Mouse (Mus musculus) cerebellum, adult 2 months (tissue): ENCODE measurements at regions not wholly inside any gene's neighbourhood (a gene's known extent, or its start where the extent isn't known, plus 50 kb on each side); places are given as distances from the start of the nearest gene placed in this dataset.

Source experiments
- CTCF ChIP-seq: fragments of 200-500 bp; IDR thresholded peaks from 2 replicates; pipeline ENCODE4 v1.5.1; 2011; ENCODE audit warnings: low read depth, mild to moderate bottlenecking, control low read depth, low read length, moderate library complexity, borderline replicate concordance; ENCODE audit not compliant: insufficient read depth
- POLR2A ChIP-seq: fragments of 200-500 bp; IDR thresholded peaks from 2 replicates; pipeline ENCODE4 v1.6.1; 2011; ENCODE audit warnings: low read length, control low read depth, borderline replicate concordance; ENCODE audit not compliant: insufficient read depth

DNA sequence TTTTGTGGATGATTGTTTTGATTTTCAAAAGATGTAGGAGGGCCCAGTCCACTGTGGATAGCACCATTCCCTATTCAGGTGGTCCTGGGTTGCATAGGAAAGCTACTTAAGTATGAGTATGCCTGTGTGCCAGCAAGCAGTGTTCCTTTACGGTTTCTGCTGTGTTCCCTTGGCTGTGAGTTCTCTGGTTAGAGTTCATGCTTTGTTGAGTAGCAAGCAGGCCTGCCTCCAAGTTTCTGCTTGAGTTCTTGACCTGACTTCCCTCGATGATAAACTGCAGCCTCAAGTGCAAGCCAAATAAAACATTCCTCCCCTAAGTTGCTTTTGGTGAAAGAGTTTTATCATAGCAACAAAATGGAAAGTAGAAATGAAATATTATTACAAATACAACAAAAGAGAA lies 744.9 kb upstream of the Chrm3 start:
- TF ChIP-seq POLR2A = no peak
- TF ChIP-seq CTCF = no peak
